Mouse (Mus musculus) ovary, postnatal 36 days (tissue): ENCODE data around the gene Slc6a5.

Experiments
- DNase-seq: peaks from one replicate; pipeline ENCODE4 v3.0.0; 2022; ENCODE audit warnings: low spot score, mixed read lengths

The Slc6a5 gene

GRCm38 (mm10) chr7:49909850-49910249 is at the start of gene Slc6a5:
Slc6a5 (plus strand) TSS chr7:49910146.
- DNase-seq: no peak

DNA sequence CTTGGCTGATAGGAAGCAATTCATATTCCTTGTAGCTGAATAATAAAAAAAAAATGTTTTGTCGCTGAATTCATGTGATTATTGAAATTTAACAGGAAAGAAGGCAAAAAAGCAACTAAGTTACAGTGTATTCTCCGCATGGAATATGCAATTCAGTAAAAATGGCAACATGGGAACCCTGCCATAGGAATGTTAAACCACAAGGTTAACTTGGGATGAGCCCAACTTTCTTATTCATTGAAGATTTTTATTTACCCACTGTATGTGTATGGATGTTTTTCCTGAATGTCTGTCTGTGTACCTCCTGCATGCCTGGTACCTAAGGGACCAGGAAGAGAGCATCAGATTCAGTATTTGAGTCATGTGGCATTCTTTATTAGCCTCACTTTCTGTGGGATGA is 48.8 kb upstream of the Slc6a5 start:
- DNase-seq: no peak

- DNase-seq: no peak
Measured at GRCm38 (mm10) chr7:49863753-49864152, 46.2 kb upstream of the Slc6a5 start.

DNA sequence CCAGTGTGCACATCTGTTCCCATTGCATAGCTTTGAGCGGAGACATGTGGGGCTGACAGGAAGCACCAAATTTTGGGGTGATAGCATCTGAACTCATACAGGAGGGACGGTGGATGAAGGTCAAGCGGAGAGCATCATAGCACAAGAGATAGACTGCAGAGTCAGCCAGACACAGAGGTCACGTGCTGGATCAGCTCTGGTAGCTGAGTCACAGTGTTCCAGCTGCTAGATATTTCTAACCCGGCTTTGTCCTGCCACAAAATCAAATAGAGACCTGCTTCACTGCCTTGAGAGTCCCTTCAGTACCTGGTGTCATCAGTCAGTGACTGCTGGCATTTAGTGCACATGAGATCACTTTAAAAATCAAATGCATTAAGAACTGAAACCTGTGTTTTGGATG is 40.3 kb upstream of the Slc6a5 start:
- DNase-seq: no peak

- DNase-seq: no peak
Measured at GRCm38 (mm10) chr7:49870276-49870675, 39.7 kb upstream of the Slc6a5 start.

DNA sequence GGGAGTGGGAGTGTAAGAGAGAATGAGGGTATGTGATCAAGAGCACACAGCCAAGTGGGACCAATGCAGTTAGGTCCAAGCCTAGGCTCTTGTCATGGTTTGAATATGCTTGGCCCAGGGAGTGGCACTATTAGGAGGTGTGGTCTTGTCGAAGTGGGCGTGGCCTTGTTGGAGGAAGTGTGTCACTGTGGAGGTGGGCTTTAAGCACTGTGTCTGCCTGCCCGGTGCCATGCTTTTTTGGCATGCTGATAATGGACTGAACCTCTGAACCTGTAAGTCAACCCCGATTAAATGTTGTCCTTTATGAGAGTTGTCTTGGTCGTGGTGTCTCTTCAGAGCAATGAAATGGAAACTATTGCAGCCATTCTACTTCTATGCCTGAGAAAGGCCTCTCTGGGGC is 32.6 kb upstream of the Slc6a5 start:
- DNase-seq: no peak

DNA sequence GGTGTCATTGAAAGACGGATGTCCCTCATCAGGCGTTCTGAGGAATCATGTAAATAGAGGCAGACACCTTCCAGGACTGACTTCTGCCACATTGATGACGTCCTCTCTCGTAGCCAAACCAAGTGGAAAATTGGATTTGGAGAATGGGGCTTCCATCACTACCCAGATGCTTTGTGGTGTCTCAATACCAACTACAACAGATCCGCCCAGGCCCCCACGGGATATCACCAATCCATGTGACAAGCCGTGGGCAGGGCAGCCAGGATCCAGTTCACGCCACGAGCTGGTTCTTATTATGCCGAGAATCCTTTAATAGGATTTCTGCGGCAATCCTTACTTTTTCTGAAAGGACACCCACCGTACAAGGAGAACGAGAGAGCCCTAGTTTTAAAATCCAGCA is 30.9 kb upstream of the Slc6a5 start:
- no peak for DNase-seq

DNA sequence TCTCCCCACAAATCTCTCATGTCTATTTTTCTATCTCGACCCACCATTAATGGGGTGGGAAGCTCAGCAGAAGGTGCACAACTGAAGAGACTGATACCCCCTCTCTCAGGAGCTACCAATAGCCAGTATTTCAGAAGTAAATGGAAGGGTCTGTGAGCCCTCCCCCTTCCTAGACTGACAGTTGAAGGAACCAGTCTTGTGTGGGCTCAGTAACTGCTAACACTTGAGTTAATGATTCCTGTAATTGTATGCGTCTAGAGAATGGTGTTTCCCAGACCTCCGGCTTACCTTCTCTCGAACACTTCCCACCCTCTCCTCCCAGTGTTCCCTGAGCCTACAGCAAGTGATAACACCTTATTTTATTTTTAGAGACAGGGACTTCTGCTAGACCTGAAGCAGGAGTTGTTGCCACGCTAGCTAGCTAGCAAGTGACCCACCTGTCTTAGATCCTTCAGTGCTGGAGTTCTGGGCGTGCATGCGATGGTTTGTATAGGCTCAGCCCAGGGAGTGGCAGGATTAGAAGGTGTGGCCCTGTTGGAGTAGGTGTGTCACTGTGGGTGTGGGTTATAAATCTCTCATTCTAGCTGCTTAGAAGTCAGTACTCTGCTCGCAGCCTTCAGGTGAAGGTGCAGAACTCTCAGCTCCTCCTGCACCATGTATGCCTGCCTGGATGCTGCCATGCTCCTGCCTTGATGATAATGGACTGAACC is 29.8 kb upstream of the Slc6a5 start:
- no peak for DNase-seq

GRCm38 (mm10) chr7:49882288-49882687 is 27.7 kb upstream of the Slc6a5 start:
- DNase-seq: peak; percentile 4

- DNase-seq: peak; percentile 4
Measured at GRCm38 (mm10) chr7:49882694-49883389, 27.1 kb upstream of the Slc6a5 start.

- DNase-seq: no peak
Measured at GRCm38 (mm10) chr7:49887776-49888390, 22.1 kb upstream of the Slc6a5 start.

- no peak for DNase-seq
Measured at GRCm38 (mm10) chr7:49894786-49895185, 15.2 kb upstream of the Slc6a5 start.

DNA sequence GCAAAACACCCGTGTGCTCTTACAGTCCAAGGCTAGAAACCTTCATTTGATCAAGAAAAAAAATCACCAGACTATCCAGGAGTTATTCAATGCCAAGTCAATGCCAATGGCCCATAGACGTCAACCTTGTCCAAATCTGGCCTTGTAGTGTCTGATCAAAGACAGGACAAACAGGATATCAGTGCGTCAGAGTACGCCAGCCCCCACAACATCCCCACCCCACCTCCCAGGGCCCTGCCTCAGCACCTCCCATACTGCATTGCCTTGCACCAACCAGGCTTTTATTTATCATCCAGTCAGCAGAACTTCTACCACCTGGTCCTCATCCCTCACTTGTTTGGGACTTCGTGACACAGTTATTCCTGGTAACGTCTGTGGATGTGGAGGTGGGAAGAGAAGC is 14.7 kb upstream of the Slc6a5 start:
- no peak for DNase-seq

DNA sequence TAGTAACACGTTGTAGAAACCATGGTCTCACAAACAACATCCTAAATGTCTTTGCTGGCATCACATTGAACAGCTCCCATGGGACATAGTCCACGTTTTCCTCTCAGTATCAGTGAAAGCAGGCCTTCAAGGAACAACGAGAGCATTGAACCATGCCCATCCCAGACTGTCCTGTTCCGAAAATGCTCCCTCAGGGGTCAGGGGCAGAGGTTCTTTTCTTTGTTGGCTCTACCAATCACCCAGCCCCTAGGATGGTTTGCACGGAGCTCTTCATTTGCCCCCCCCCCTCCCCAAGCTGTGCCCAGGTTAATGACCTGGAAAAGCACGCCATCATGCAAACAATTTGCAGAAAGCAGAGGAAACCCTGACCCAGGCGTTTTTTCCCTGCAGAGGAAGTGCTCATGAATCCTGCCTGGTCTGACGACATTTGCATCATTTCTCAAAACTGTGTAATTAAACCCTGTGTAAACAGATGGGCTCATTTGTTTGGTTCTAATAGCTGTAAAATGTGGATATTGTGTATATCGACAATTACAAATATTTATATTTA is 7.9 kb upstream of the Slc6a5 start:
- DNase-seq: no peak

GRCm38 (mm10) chr7:49907191-49908171 is 2.5 kb upstream of the Slc6a5 start:
- DNase-seq: no peak

GRCm38 (mm10) chr7:49908181-49908855 is 1.6 kb upstream of the Slc6a5 start:
- no peak for DNase-seq

GRCm38 (mm10) chr7:49908990-49909411 is 945 bp upstream of the Slc6a5 start:
- DNase-seq: no peak

GRCm38 (mm10) chr7:49910361-49910760 is 415 bp downstream of the Slc6a5 start:
- peak; percentile 10 for DNase-seq

GRCm38 (mm10) chr7:49911147-49911946 is 1.4 kb downstream of the Slc6a5 start:
- DNase-seq: no peak

- no peak for DNase-seq
Measured at GRCm38 (mm10) chr7:49911947-49912262, 2.0 kb downstream of the Slc6a5 start.
